Mouse (Mus musculus): ENCODE data around the gene Gpr68. TPM values are rescaled to one million over a fixed set of nuclear protein-coding genes. Genes with fewer than 3 reads are reported as not detected.

Gene Gpr68
- total RNA-seq (2022), result 10 to 100 TPM; 15.1 to 27.4 (median 19.9) TPM

GRCm38 (mm10) chr12:100907598-100908297 is at the start of gene Gpr68:
TSS of gene Gpr68 (minus strand) at chr12:100908198.
- DNase-seq (ENCODE audit: low spot score in 2 of 2), result no peak

GRCm38 (mm10) chr12:100957257-100957656 is 49.3 kb upstream of the Gpr68 start:
- no peak for DNase-seq (ENCODE audit: low spot score in 2 of 2)

- DNase-seq (ENCODE audit: low spot score in 2 of 2), result no peak
Observed at GRCm38 (mm10) chr12:100956825-100957224, 48.8 kb upstream of the Gpr68 start.

GRCm38 (mm10) chr12:100956028-100956427 is 48.0 kb upstream of the Gpr68 start:
- DNase-seq (ENCODE audit: low spot score in 2 of 2), result no peak

- no peak for DNase-seq (ENCODE audit: low spot score in 2 of 2)
Observed at GRCm38 (mm10) chr12:100953926-100954325, 45.9 kb upstream of the Gpr68 start.

GRCm38 (mm10) chr12:100952193-100952931 is 44.4 kb upstream of the Gpr68 start:
- peak; percentile 47 to 80 for DNase-seq (ENCODE audit: low spot score in 2 of 2)

- DNase-seq (ENCODE audit: low spot score in 2 of 2), result no peak
Observed at GRCm38 (mm10) chr12:100949146-100949545, 41.1 kb upstream of the Gpr68 start.

- no peak for DNase-seq (ENCODE audit: low spot score in 2 of 2)
Observed at GRCm38 (mm10) chr12:100948021-100948420, 40.0 kb upstream of the Gpr68 start.

GRCm38 (mm10) chr12:100945948-100946347 is 38.0 kb upstream of the Gpr68 start:
- DNase-seq (ENCODE audit: low spot score in 2 of 2), result no peak

- DNase-seq (ENCODE audit: low spot score in 2 of 2), result no peak
Observed at GRCm38 (mm10) chr12:100945501-100945900, 37.5 kb upstream of the Gpr68 start.

GRCm38 (mm10) chr12:100944921-100945336 is 36.9 kb upstream of the Gpr68 start:
- DNase-seq (ENCODE audit: low spot score in 2 of 2), result no peak

- no peak for DNase-seq (ENCODE audit: low spot score in 2 of 2)
Observed at GRCm38 (mm10) chr12:100943146-100943545, 35.1 kb upstream of the Gpr68 start.

GRCm38 (mm10) chr12:100941361-100941760 is 33.4 kb upstream of the Gpr68 start:
- no peak for DNase-seq (ENCODE audit: low spot score in 2 of 2)

- DNase-seq (ENCODE audit: low spot score in 2 of 2), result no peak
Observed at GRCm38 (mm10) chr12:100937441-100938360, 29.7 kb upstream of the Gpr68 start.

- no peak for DNase-seq (ENCODE audit: low spot score in 2 of 2)
Observed at GRCm38 (mm10) chr12:100936737-100937136, 28.7 kb upstream of the Gpr68 start.

GRCm38 (mm10) chr12:100936116-100936515 is 28.1 kb upstream of the Gpr68 start:
- DNase-seq (ENCODE audit: low spot score in 2 of 2), result peak; percentile 54 to 78

GRCm38 (mm10) chr12:100934796-100935195 is 26.8 kb upstream of the Gpr68 start:
- DNase-seq (ENCODE audit: low spot score in 2 of 2), result no peak

GRCm38 (mm10) chr12:100931653-100932052 is 23.7 kb upstream of the Gpr68 start:
- no peak for DNase-seq (ENCODE audit: low spot score in 2 of 2)

- DNase-seq (ENCODE audit: low spot score in 2 of 2), result no peak
Observed at GRCm38 (mm10) chr12:100928286-100928685, 20.3 kb upstream of the Gpr68 start.

GRCm38 (mm10) chr12:100925644-100926619 is 17.9 kb upstream of the Gpr68 start:
- peak in 1 of 2 experiments; percentile 57 for DNase-seq (ENCODE audit: low spot score in 2 of 2)

All from layer of hippocampus, adult 8-10 months (tissue).